Mouse (Mus musculus) midbrain, embryonic 12.5 days (tissue): ENCODE data around the gene Olfr1467. TPM values are rescaled to one million over a fixed set of nuclear protein-coding genes. Genes with fewer than 3 reads are reported as not detected.

Source experiments
- ATAC-seq: fragments of 200-750 bp; cut with Nextera tagmentation; 2 replicates; pipeline ENCODE4 v1.8.0; 2017; ENCODE audit warnings: low read depth, moderate TSS enrichment, moderate library complexity; ENCODE audit not compliant: low FRiP score
- H3K27ac ChIP-seq: fragments of 300-500 bp; sonication (generic); replicated peaks from 2 replicates; pipeline ENCODE4 v1.5.1; 2016; ENCODE audit warnings: mild to moderate bottlenecking
- H3K27me3 ChIP-seq: fragments of 300-500 bp; sonication (generic); 2 replicates; pipeline ENCODE4 v1.6.1; 2016; ENCODE audit warnings: mild to moderate bottlenecking
- H3K36me3 ChIP-seq: fragments of 300-500 bp; sonication (generic); 2 replicates; pipeline ENCODE4 v1.6.1; 2016
- H3K4me1 ChIP-seq: fragments of 300-500 bp; sonication (generic); 2 replicates; pipeline ENCODE4 v1.6.1; 2016
- H3K4me2 ChIP-seq: fragments of 300-500 bp; sonication (generic); replicated peaks from 2 replicates; pipeline ENCODE4 v1.6.1; 2016; ENCODE audit warnings: mild to moderate bottlenecking, moderate library complexity
- H3K4me3 ChIP-seq: fragments of 300-500 bp; sonication (generic); 2 replicates; pipeline ENCODE4 v1.5.1; 2016; ENCODE audit warnings: mild to moderate bottlenecking
- H3K9ac ChIP-seq: fragments of 300-500 bp; sonication (generic); replicated peaks from 2 replicates; pipeline ENCODE4 v1.6.1; 2016; ENCODE audit warnings: mild to moderate bottlenecking, moderate library complexity
- H3K9me3 ChIP-seq: fragments of 300-500 bp; sonication (generic); 2 replicates; pipeline ENCODE4 v1.6.1; 2016; ENCODE audit warnings: mild to moderate bottlenecking
- WGBS: fragments of 180-500 bp; shearing (Covaris S2); methylation state at CpG from one replicate; pipeline ENCODE4 v1.1.7; 2016; 5-methylcytosine and 5-hydroxymethylcytosine counted together
- polyA plus RNA-seq: library from polyadenylated mRNA; unstranded; fragments of >200 nt; fragmentation: Nextera tagmentation; extraction: Ambion mirVana; gene quantifications from 2 replicates; pipeline ENCODE4 v1.2.1, GENCODE M21; 2016

The Olfr1467 gene
- not detected in 2 replicates for polyA plus RNA-seq

- Histone ChIP-seq H3K27ac (no peak within 1 kb of the TSS), H3K4me1 (no peaks in the 10 kb centered on the region), H3K9me3 (peaks cover 21% of the 10 kb centered on the region), H3K36me3 (no peaks in the 10 kb centered on the region), H3K4me3 (no peak within 1 kb of the TSS), H3K4me2 (no peak within 1 kb of the TSS), H3K27me3 (no peaks in the 10 kb centered on the region), H3K9ac (no peak within 1 kb of the TSS)
- ATAC-seq: no peak
- 72% methylated on average over 2 of the region's 2 CpGs for WGBS
Measured at GRCm38 (mm10) chr19:13361936-13362335, at the start of gene Olfr1467. Gene Olfr1467 (plus strand): TSS chr19:13362236.

- no peaks in the 10 kb centered on the region for H3K36me3 ChIP-seq
- no peak within 1 kb of the TSS for H3K4me3 ChIP-seq
- H3K27ac ChIP-seq: no peak within 1 kb of the TSS
- no peak for ATAC-seq
- no peaks in the 10 kb centered on the region for H3K27me3 ChIP-seq
- H3K9ac ChIP-seq: no peak within 1 kb of the TSS
- H3K4me2 ChIP-seq: no peak within 1 kb of the TSS
- peaks cover 13% of the 10 kb centered on the region; the same call in 1 of the 2 replicates for H3K9me3 ChIP-seq
- no peaks in the 10 kb centered on the region for H3K4me1 ChIP-seq
Measured at GRCm38 (mm10) chr19:13315441-13315840, 46.6 kb upstream of the Olfr1467 start, which contains the start of gene Olfr1465. Gene Olfr1465 (minus strand): TSS chr19:13315541.

GRCm38 (mm10) chr19:13338562-13338961 is 23.5 kb upstream of the Olfr1467 start, which contains the start of gene Olfr1466:
Gene Olfr1466 (plus strand): TSS chr19:13338862.
- WGBS: 93% methylated on average over 2 of the region's 2 CpGs
- no peak within 1 kb of the TSS for H3K9ac ChIP-seq
- H3K27ac ChIP-seq: no peak within 1 kb of the TSS
- H3K9me3 ChIP-seq: peaks cover 24% of the 10 kb centered on the region
- H3K4me1 ChIP-seq: no peaks in the 10 kb centered on the region
- ATAC-seq: no peak
- no peaks in the 10 kb centered on the region for H3K27me3 ChIP-seq
- H3K4me2 ChIP-seq: no peak within 1 kb of the TSS
- H3K36me3 ChIP-seq: no peaks in the 10 kb centered on the region
- no peak within 1 kb of the TSS for H3K4me3 ChIP-seq

- H3K4me3 ChIP-seq: no peak within 1 kb of the TSS
- H3K9me3 ChIP-seq: peaks cover 9% of the 10 kb centered on the region; the same call in 1 of the 2 replicates
- no peaks in the 10 kb centered on the region for H3K27me3 ChIP-seq
- no peak for ATAC-seq
- H3K27ac ChIP-seq: no peak within 1 kb of the TSS
- no peak within 1 kb of the TSS for H3K4me2 ChIP-seq
- WGBS: 82% methylated on average over 2 of the region's 2 CpGs
- no peaks in the 10 kb centered on the region for H3K4me1 ChIP-seq
- no peak within 1 kb of the TSS for H3K9ac ChIP-seq
- no peaks in the 10 kb centered on the region for H3K36me3 ChIP-seq
Measured at GRCm38 (mm10) chr19:13407549-13407948, 45.5 kb downstream of the Olfr1467 start, which contains the start of gene Olfr1469. Gene Olfr1469 (plus strand): TSS chr19:13407849.

Other genes with a start within 250 kb of the Olfr1467 start
- not detected in 2 replicates for gene Olfr1459, start 212.7 kb upstream of the Olfr1467 start, polyA plus RNA-seq
- not detected in 2 replicates for gene Olfr1461, start 199.2 kb upstream of the Olfr1467 start, polyA plus RNA-seq
- gene Olfr1462, start 176.5 kb upstream of the Olfr1467 start, polyA plus RNA-seq: not detected in 2 replicates
- not detected in 2 replicates for gene Olfr1463, start 130.9 kb upstream of the Olfr1467 start, polyA plus RNA-seq
- gene Olfr1465, start 46.7 kb upstream of the Olfr1467 start, polyA plus RNA-seq: not detected in 2 replicates
- not detected in 2 replicates for gene Olfr1466, start 23.4 kb upstream of the Olfr1467 start, polyA plus RNA-seq
- gene Olfr1469, start 45.6 kb downstream of the Olfr1467 start, polyA plus RNA-seq: not detected in 2 replicates
- gene Olfr1471, start 81.2 kb downstream of the Olfr1467 start, polyA plus RNA-seq: not detected in 2 replicates
- not detected in 2 replicates for gene Olfr1472, start 93.8 kb downstream of the Olfr1467 start, polyA plus RNA-seq
- not detected in 2 replicates for gene Olfr1474, start 107.3 kb downstream of the Olfr1467 start, polyA plus RNA-seq
- not detected in 2 replicates for gene Olfr1475, start 118.0 kb downstream of the Olfr1467 start, polyA plus RNA-seq
- not detected in 2 replicates for gene Olfr1477, start 138.3 kb downstream of the Olfr1467 start, polyA plus RNA-seq
- not detected in 2 replicates for gene Olfr1480, start 165.7 kb downstream of the Olfr1467 start, polyA plus RNA-seq
- gene Olfr1484, start 221.3 kb downstream of the Olfr1467 start, polyA plus RNA-seq: not detected in 2 replicates